Mouse (Mus musculus): ENCODE data around the gene Prr12.

Gene Prr12

GRCm38 (mm10) chr7:45077829-45078228, 25.1 kb upstream of the Prr12 start:
- DNase-seq (ENCODE audit: low spot score): no peak

- no peak for DNase-seq (ENCODE audit: low spot score)
Observed at GRCm38 (mm10) chr7:45077322-45077721, 24.6 kb upstream of the Prr12 start.

GRCm38 (mm10) chr7:45076501-45076900, 23.8 kb upstream of the Prr12 start:
- no peak for DNase-seq (ENCODE audit: low spot score)

- DNase-seq (ENCODE audit: low spot score): no peak
Observed at GRCm38 (mm10) chr7:45075405-45075804, 22.7 kb upstream of the Prr12 start.

DNA sequence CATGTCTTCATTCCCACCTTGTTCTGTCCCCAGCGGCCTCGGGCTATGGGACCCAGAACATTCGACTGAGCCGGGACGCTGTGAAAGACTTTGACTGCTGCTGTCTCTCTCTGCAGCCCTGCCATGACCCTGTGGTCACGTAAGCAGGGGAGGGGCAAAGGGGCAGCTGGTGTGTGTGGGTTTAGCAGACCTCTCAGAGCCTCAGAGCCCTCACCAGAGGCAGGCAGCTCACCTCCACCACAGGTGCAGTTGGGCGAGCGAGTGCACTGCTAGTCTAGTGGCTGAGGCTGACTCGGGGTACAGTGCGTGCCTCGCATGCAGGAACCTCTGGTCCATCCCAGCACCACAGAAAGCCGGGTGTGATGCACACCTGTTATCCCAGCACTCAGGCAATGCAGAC, 21.3 kb upstream of the Prr12 start:
- no peak for DNase-seq (ENCODE audit: low spot score)

- DNase-seq (ENCODE audit: low spot score): no peak
Observed at GRCm38 (mm10) chr7:45073171-45073707, 20.6 kb upstream of the Prr12 start.

GRCm38 (mm10) chr7:45072230-45072629, 19.5 kb upstream of the Prr12 start:
- no peak for DNase-seq (ENCODE audit: low spot score)

- no peak for DNase-seq (ENCODE audit: low spot score)
Observed at GRCm38 (mm10) chr7:45069671-45070070, 17.0 kb upstream of the Prr12 start.

DNA sequence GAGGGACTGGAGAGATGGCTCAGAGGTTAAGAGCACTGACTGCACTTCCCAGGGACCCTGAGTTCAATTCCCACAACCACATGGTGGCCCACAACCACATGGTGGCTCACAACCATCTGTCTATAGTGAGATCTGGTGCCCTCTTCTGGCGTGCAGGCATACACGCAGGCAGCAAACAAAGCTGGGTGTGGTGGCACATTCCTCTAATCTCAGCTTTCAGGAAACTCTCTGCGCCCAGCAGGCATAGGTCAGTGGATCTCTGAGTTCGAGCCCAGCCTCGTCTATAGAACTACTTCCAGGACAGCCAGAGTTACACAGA, 15.3 kb upstream of the Prr12 start:
- no peak for DNase-seq (ENCODE audit: low spot score)

GRCm38 (mm10) chr7:45067190-45067999, 14.7 kb upstream of the Prr12 start:
- DNase-seq (ENCODE audit: low spot score): no peak

DNA sequence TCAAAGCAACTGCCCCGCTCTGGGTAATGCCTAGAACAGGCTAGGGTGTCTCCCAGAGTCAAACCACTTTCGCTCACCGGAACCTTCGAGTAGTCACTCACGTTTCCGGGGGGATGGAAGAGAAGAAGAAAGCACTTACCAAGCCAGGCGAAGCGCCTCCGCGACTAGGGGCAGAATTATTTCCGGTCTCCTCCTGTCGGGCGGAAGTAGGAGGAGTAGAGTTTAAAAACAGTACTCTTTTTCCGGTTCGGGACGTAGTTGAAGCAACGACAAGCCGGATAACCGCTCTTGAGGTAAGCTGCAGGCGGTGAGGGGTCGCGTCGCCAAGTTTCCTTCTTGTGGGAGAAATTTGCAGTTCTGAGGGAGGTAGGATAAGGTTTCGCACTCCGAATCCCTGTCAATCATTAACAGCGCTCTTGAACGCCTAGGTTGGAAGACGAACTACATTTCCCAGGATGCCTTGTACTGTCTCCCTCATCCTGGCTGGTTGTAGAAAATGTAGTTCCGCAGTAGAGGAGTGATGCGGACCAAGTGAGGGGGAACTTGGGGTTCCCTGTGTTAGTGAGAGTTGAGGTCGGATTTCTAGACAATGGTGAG, 9.7 kb upstream of the Prr12 start, which contains the start of the genes Nosip and Prrg2:
Gene Nosip, plus strand, starts transcription at position 191 of the 597 bp plus-strand sequence.
Gene Prrg2, minus strand, starts transcription at position 439 of the 597 bp plus-strand sequence.
- peak; percentile 90 for DNase-seq (ENCODE audit: low spot score)

- no peak for DNase-seq (ENCODE audit: low spot score)
Observed at GRCm38 (mm10) chr7:45061532-45062075, 8.9 kb upstream of the Prr12 start.

- DNase-seq (ENCODE audit: low spot score): no peak
Observed at GRCm38 (mm10) chr7:45060632-45061122, 8.0 kb upstream of the Prr12 start.

GRCm38 (mm10) chr7:45058607-45059571, 6.2 kb upstream of the Prr12 start:
- no peak for DNase-seq (ENCODE audit: low spot score)

DNA sequence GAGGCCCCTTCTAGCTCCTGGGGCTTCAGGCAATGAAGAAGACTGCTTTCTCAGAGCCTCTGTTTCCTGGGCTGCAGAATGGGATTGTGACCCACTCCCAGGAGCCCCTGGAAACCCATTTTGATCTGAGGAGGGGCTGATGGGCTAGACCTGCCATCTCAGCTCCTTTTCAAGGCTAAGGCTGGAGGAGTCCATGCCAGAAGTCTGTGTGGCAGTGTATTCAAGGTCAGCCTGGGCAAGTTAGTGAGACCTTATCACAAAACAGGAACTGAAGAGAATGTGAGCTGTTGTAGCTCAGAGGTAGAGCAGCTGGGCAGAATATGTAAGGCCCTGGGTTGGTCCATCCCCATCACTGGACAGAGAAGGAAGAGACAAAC, 4.3 kb upstream of the Prr12 start:
- DNase-seq (ENCODE audit: low spot score): no peak

DNA sequence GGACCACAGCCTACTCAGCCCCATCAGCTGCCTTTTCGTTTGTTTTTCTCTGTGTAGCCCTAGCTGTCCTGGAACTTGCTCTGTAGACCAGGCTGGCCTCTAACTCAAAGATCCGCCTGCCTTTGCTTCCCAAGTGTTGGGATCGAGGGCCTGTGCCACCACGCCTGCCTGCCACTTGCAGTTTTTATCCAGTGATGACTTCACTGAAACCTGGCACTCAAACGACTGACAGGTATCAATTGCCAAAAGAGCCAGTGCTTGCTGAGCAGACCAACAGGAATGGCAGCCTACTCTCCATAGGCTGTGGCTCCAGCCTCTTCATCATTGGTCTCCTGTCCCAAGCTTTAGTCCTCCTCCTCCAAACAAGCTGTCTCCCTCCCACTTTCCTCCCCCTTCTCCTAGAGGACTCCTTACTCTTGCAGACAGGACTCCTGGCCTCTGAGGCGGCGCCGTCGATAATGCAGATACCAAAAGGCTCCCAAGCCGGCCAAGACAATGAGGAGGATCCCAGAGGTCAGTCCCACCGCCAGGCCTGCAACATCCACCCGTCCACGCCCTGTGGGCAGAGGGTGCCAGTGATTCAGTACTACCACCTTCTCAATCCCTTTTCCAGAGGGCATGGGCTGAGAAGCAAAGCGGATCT, 3.8 kb upstream of the Prr12 start:
- DNase-seq (ENCODE audit: low spot score): no peak

GRCm38 (mm10) chr7:45053931-45054510, 1.3 kb upstream of the Prr12 start:
- DNase-seq (ENCODE audit: low spot score): peak; percentile 81

- DNase-seq (ENCODE audit: low spot score): peak; percentile 56
Observed at GRCm38 (mm10) chr7:45053117-45053930, 643 bp upstream of the Prr12 start.

- no peak for DNase-seq (ENCODE audit: low spot score)
Observed at GRCm38 (mm10) chr7:45052181-45052861, 360 bp downstream of the Prr12 start.
